Mouse (Mus musculus) layer of hippocampus, adult 11-12 months (tissue): ENCODE measurements at regions not wholly inside any gene's neighbourhood (a gene's known extent, or its start where the extent isn't known, plus 50 kb on each side); places are given as distances from the start of the nearest gene placed in this dataset.
"Not testable (repeated sequence)": the region's sequence is repeated elsewhere in the genome, so short reads cannot be mapped to it uniquely, and the experiment has no call there.

Experiments
- DNase-seq: peaks from one replicate; pipeline ENCODE4 v3.0.0; 2022; ENCODE audit warnings: low spot score

- no peak for DNase-seq
Observed at GRCm38 (mm10) chr8:19588715-19589114, 93.8 kb downstream of the Defb7 start.

GRCm38 (mm10) chr8:19601542-19601941, 106.6 kb downstream of the Defb7 start:
- not testable (repeated sequence) for DNase-seq

GRCm38 (mm10) chr8:19606586-19606985, 111.7 kb downstream of the Defb7 start:
- no peak for DNase-seq

DNA sequence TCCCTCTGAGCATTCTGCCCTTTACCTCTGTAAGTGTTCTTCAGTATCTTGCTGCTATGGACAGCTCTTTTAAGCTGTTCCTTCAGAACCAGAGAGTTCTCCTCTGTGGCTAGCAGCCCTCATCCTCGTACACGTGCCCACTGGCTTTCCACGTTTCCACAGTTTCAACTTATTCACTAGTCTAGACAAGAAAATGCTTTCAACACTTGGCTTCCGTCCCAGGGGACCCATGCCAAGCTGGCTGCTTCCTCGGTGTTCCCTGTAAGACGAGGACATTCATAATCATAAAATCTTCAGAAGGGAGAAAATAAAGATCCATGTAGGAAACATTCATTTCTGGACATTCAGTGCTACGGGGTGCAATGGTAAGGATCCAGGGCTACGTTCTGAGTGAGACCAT, 101.9 kb upstream of the 4930467E23Rik start:
- DNase-seq: peak; percentile 4

DNA sequence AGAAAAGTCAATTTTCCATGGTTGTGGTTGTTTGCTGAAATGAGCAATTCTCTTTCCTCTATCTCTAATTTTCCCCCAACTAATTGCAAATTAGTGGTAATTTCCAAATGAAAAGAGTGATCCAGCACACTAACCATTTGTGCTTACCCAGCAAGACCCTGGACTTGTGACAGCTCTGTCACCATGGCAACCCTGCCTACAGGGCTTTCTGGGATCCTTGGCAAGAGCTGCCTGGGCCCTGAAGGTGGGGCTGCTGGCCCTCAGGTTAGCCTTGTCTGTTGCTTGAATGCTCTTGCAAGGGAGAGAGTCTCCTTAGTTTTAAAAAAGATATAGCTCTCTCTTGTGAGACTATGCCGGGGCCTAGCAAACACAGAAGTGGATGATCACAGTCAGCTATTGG, 80.8 kb upstream of the 4930467E23Rik start:
- not testable (repeated sequence) for DNase-seq
